ENCODE assay signal across 8 mouse cellular contexts in genomic region chr2:32589213-32589795, GRCm38 (mm10). TPM values are rescaled to one million over a fixed set of nuclear protein-coding genes. Genes with fewer than 3 reads are reported as not detected.
A peak's percentile ranks its signal among the peaks of the same experiment; 100 is the strongest.
DNase-seq lines count a peak whose midpoint lies in the region; ATAC-seq and TF ChIP-seq lines count a peak whose summit lies in the region.

No protein-coding gene starts in this region.

- DNase-seq in hindbrain, embryonic 11.5 days (ENCODE audit: low spot score) = no peak
- no peak for DNase-seq in stomach, postnatal 0 days (ENCODE audit: low spot score)
- peak; percentile 51 to 57 for DNase-seq in right cerebral cortex, postnatal 10 days (ENCODE audit: low spot score in 2 of 2)
- DNase-seq in embryo, embryonic 11 days = no peak
- DNase-seq in midbrain, embryonic 11.5 days (ENCODE audit: low spot score, missing footprints) = no peak

- no peaks in the 10 kb centered on the region for H3K9me3 ChIP-seq in hindbrain, embryonic 12.5 days (replicated peaks)
- H3K9me3 ChIP-seq in hindbrain, embryonic 11.5 days (ENCODE audit: control insufficient read depth, low read length) = no peaks in the 10 kb centered on the region
- no peaks in the 10 kb centered on the region for H3K9me3 ChIP-seq in stomach, embryonic 15.5 days
- H3K9me3 ChIP-seq in stomach, postnatal 0 days (ENCODE audit: control insufficient read depth, low read length) = no peaks in the 10 kb centered on the region
- H3K9me3 ChIP-seq in heart, embryonic 11.5 days (replicated peaks; ENCODE audit: control insufficient read depth, low read length) = no peaks in the 10 kb centered on the region
- no peaks in the 10 kb centered on the region for H3K9me3 ChIP-seq in midbrain, embryonic 11.5 days (ENCODE audit: control insufficient read depth, low read length)

- no peak overlapping the region for H3K27ac ChIP-seq in hindbrain, embryonic 12.5 days
- H3K27ac ChIP-seq in hindbrain, embryonic 11.5 days (ENCODE audit: low read depth, low read length) = no peak overlapping the region
- no peak overlapping the region for H3K27ac ChIP-seq in stomach, embryonic 15.5 days
- no peak overlapping the region for H3K27ac ChIP-seq in stomach, postnatal 0 days (replicated peaks)
- no peak overlapping the region for H3K27ac ChIP-seq in heart, embryonic 11.5 days (ENCODE audit: low read depth, low read length)
- H3K27ac ChIP-seq in midbrain, embryonic 11.5 days (ENCODE audit: low read depth, low read length) = no peak overlapping the region

- H3K27me3 ChIP-seq in hindbrain, embryonic 12.5 days = no peaks in the 10 kb centered on the region; the same call in 1 of the 2 replicates
- no peaks in the 10 kb centered on the region for H3K27me3 ChIP-seq in hindbrain, embryonic 11.5 days (ENCODE audit: control insufficient read depth, insufficient read depth, low read length)
- no peaks in the 10 kb centered on the region for H3K27me3 ChIP-seq in stomach, embryonic 15.5 days (replicated peaks)
- no peaks in the 10 kb centered on the region for H3K27me3 ChIP-seq in stomach, postnatal 0 days (ENCODE audit: control insufficient read depth, insufficient read depth, low read length)
- H3K27me3 ChIP-seq in heart, embryonic 11.5 days (ENCODE audit: control insufficient read depth, insufficient read depth, low read length) = no peaks in the 10 kb centered on the region
- H3K27me3 ChIP-seq in midbrain, embryonic 11.5 days (ENCODE audit: control insufficient read depth, insufficient read depth, low read length) = no peaks in the 10 kb centered on the region

- WGBS in hindbrain, embryonic 12.5 days = 70% methylated on average over 11 of the region's 11 CpGs
- 69% methylated on average over 11 of the region's 11 CpGs for WGBS in hindbrain, embryonic 11.5 days
- 75% methylated on average over 11 of the region's 11 CpGs for WGBS in stomach, embryonic 15.5 days
- 62% methylated on average over 11 of the region's 11 CpGs for WGBS in stomach, postnatal 0 days
- 63% methylated on average over 11 of the region's 11 CpGs for WGBS in heart, embryonic 11.5 days (ENCODE audit: insufficient replicate concordance)
- 77% methylated on average over 11 of the region's 11 CpGs for WGBS in midbrain, embryonic 11.5 days

- peaks cover 13% of the 10 kb centered on the region; the same call in 1 of the 2 replicates for H3K4me1 ChIP-seq in hindbrain, embryonic 12.5 days
- no peaks in the 10 kb centered on the region for H3K4me1 ChIP-seq in hindbrain, embryonic 11.5 days (replicated peaks; ENCODE audit: control insufficient read depth, insufficient read depth, low read length)
- peaks cover 22% of the 10 kb centered on the region; the same call in 1 of the 2 replicates for H3K4me1 ChIP-seq in stomach, embryonic 15.5 days
- no peaks in the 10 kb centered on the region for H3K4me1 ChIP-seq in stomach, postnatal 0 days (replicated peaks; ENCODE audit: control insufficient read depth, insufficient read depth)
- peaks cover 21% of the 10 kb centered on the region for H3K4me1 ChIP-seq in heart, embryonic 11.5 days (ENCODE audit: control insufficient read depth, insufficient read depth, low read length)
- H3K4me1 ChIP-seq in midbrain, embryonic 11.5 days (ENCODE audit: control insufficient read depth, insufficient read depth, low read length) = peaks cover 8% of the 10 kb centered on the region

- H3K4me2 ChIP-seq in hindbrain, embryonic 12.5 days (replicated peaks) = no peak overlapping the region
- no peak overlapping the region for H3K4me2 ChIP-seq in hindbrain, embryonic 11.5 days (replicated peaks; ENCODE audit: low read depth, low read length)
- peak overlapping the region; percentile 5; the same call in 1 of the 2 replicates for H3K4me2 ChIP-seq in stomach, embryonic 15.5 days
- H3K4me2 ChIP-seq in stomach, postnatal 0 days (replicated peaks; ENCODE audit: low read depth) = no peak overlapping the region
- peak overlapping the region; percentile 6; the same call in 1 of the 2 replicates for H3K4me2 ChIP-seq in heart, embryonic 11.5 days
- H3K4me2 ChIP-seq in midbrain, embryonic 11.5 days = no peak overlapping the region

- TF ChIP-seq CTCF in stomach, postnatal 0 days (IDR thresholded peaks at IDR 0.05; ENCODE audit: low read depth) = no peak

- H3K9ac ChIP-seq in hindbrain, embryonic 12.5 days = 0 out of 2 replicates have a peak overlapping the region, but pooled peaks have one; percentile 38
- H3K9ac ChIP-seq in hindbrain, embryonic 11.5 days (ENCODE audit: low read depth, low read length) = no peak overlapping the region
- no peak overlapping the region for H3K9ac ChIP-seq in stomach, embryonic 15.5 days
- H3K9ac ChIP-seq in stomach, postnatal 0 days (ENCODE audit: low read length) = no peak overlapping the region
- H3K9ac ChIP-seq in heart, embryonic 11.5 days (ENCODE audit: low read depth, low read length) = no peak overlapping the region
- H3K9ac ChIP-seq in midbrain, embryonic 11.5 days (ENCODE audit: low read length) = no peak overlapping the region

- no peak overlapping the region for H3K4me3 ChIP-seq in hindbrain, embryonic 12.5 days
- no peak overlapping the region for H3K4me3 ChIP-seq in hindbrain, embryonic 11.5 days (ENCODE audit: low read depth, low read length)
- no peak overlapping the region for H3K4me3 ChIP-seq in stomach, embryonic 15.5 days (replicated peaks)
- no peak overlapping the region for H3K4me3 ChIP-seq in stomach, postnatal 0 days (ENCODE audit: low read depth, low read length)
- H3K4me3 ChIP-seq in heart, embryonic 11.5 days (ENCODE audit: low read depth, low read length) = no peak overlapping the region
- no peak overlapping the region for H3K4me3 ChIP-seq in midbrain, embryonic 11.5 days (ENCODE audit: low read depth, low read length)

- TF ChIP-seq EP300 in stomach, postnatal 0 days (optimal IDR thresholded peaks at IDR 0.05) = no peak

- H3K36me3 ChIP-seq in hindbrain, embryonic 12.5 days = peaks cover 1% of the 10 kb centered on the region; the same call in 1 of the 2 replicates
- no peaks in the 10 kb centered on the region for H3K36me3 ChIP-seq in hindbrain, embryonic 11.5 days (ENCODE audit: control insufficient read depth, insufficient read depth, low read length)
- H3K36me3 ChIP-seq in stomach, embryonic 15.5 days = 0 out of 2 replicates have a peak, but pooled peaks cover 3% of the 10 kb centered on the region
- H3K36me3 ChIP-seq in stomach, postnatal 0 days (ENCODE audit: control insufficient read depth, insufficient read depth, low read length) = no peaks in the 10 kb centered on the region
- H3K36me3 ChIP-seq in heart, embryonic 11.5 days (ENCODE audit: control insufficient read depth, insufficient read depth, low read length) = peaks cover 13% of the 10 kb centered on the region; the same call in 1 of the 2 replicates
- H3K36me3 ChIP-seq in midbrain, embryonic 11.5 days (ENCODE audit: control insufficient read depth, insufficient read depth, low read length) = no peaks in the 10 kb centered on the region

- ATAC-seq in hindbrain, embryonic 12.5 days (ENCODE audit: low FRiP score) = no peak
- no peak for ATAC-seq in hindbrain, embryonic 11.5 days (ENCODE audit: low FRiP score)
- no peak for ATAC-seq in stomach, embryonic 15.5 days (ENCODE audit: insufficient read depth, low FRiP score, low read depth)
- no peak for ATAC-seq in stomach, postnatal 0 days (ENCODE audit: low FRiP score, low TSS enrichment)
- no peak for ATAC-seq in heart, embryonic 11.5 days (replicated peaks; ENCODE audit: insufficient number of reproducible peaks, low FRiP score, low TSS enrichment)
- no peak for ATAC-seq in midbrain, embryonic 11.5 days (ENCODE audit: low FRiP score)

RNA-seq across cellular contexts. Expression of gene St6galnac4, which starts 2.4 kb away (rescaled TPM):
- 21.5 and 22.9 TPM in 2 replicates for polyA plus RNA-seq in hindbrain, embryonic 12.5 days (2016; fragmentation: Nextera tagmentation; extraction: Ambion mirVana)
- 12.9 and 13.4 TPM in 2 replicates for polyA plus RNA-seq in hindbrain, embryonic 11.5 days (2014; fragmentation: Nextera tagmentation; extraction: Ambion mirVana)
- polyA plus RNA-seq in stomach, embryonic 15.5 days (2015; fragmentation: Nextera tagmentation; extraction: Ambion mirVana) = 18.3 and 20.3 TPM in 2 replicates
- 7.4 and 7.7 TPM in 2 replicates for polyA plus RNA-seq in stomach, postnatal 0 days (2015; fragmentation: Nextera tagmentation; extraction: Ambion mirVana)
- polyA plus RNA-seq in heart, embryonic 11.5 days (2014; fragmentation: Nextera tagmentation; extraction: Ambion mirVana) = 32.9 and 40.9 TPM in 2 replicates
- 13.2 and 13.6 TPM in 2 replicates for polyA plus RNA-seq in midbrain, embryonic 11.5 days (2014; fragmentation: Nextera tagmentation; extraction: Ambion mirVana)

RNA-seq across cellular contexts. Expression of gene St6galnac6, which starts 10.2 kb away (rescaled TPM):
- 13.5 and 14.3 TPM in 2 replicates for polyA plus RNA-seq in hindbrain, embryonic 12.5 days (2016; fragmentation: Nextera tagmentation; extraction: Ambion mirVana)
- polyA plus RNA-seq in hindbrain, embryonic 11.5 days (2014; fragmentation: Nextera tagmentation; extraction: Ambion mirVana) = 3.2 and 5.0 TPM in 2 replicates
- polyA plus RNA-seq in stomach, embryonic 15.5 days (2015; fragmentation: Nextera tagmentation; extraction: Ambion mirVana) = 17.4 and 19.7 TPM in 2 replicates
- polyA plus RNA-seq in stomach, postnatal 0 days (2015; fragmentation: Nextera tagmentation; extraction: Ambion mirVana) = 9.1 and 11.3 TPM in 2 replicates
- 8.3 and 9.3 TPM in 2 replicates for polyA plus RNA-seq in heart, embryonic 11.5 days (2014; fragmentation: Nextera tagmentation; extraction: Ambion mirVana)
- polyA plus RNA-seq in midbrain, embryonic 11.5 days (2014; fragmentation: Nextera tagmentation; extraction: Ambion mirVana) = 3.4 and 4.5 TPM in 2 replicates

RNA-seq across cellular contexts. Expression of gene 9430097D07Rik, which starts 13.8 kb away (rescaled TPM):
- 0.31 and 0.56 TPM in 2 replicates for polyA plus RNA-seq in hindbrain, embryonic 12.5 days (2016; fragmentation: Nextera tagmentation; extraction: Ambion mirVana)
- 0.37 and 0.42 TPM in 2 replicates for polyA plus RNA-seq in hindbrain, embryonic 11.5 days (2014; fragmentation: Nextera tagmentation; extraction: Ambion mirVana)
- polyA plus RNA-seq in stomach, embryonic 15.5 days (2015; fragmentation: Nextera tagmentation; extraction: Ambion mirVana) = 0.09 and 0.12 TPM in 2 replicates
- polyA plus RNA-seq in stomach, postnatal 0 days (2015; fragmentation: Nextera tagmentation; extraction: Ambion mirVana) = not detected in 2 replicates
- 0.17 TPM in 1 of 2 replicates, not detected in the other for polyA plus RNA-seq in heart, embryonic 11.5 days (2014; fragmentation: Nextera tagmentation; extraction: Ambion mirVana)
- 0.25 and 0.49 TPM in 2 replicates for polyA plus RNA-seq in midbrain, embryonic 11.5 days (2014; fragmentation: Nextera tagmentation; extraction: Ambion mirVana)

RNA-seq across cellular contexts. Expression of gene Pip5kl1, which starts 14.7 kb away (rescaled TPM):
- 4.2 and 5.0 TPM in 2 replicates for polyA plus RNA-seq in hindbrain, embryonic 12.5 days (2016; fragmentation: Nextera tagmentation; extraction: Ambion mirVana)
- polyA plus RNA-seq in hindbrain, embryonic 11.5 days (2014; fragmentation: Nextera tagmentation; extraction: Ambion mirVana) = 2.1 and 2.6 TPM in 2 replicates
- polyA plus RNA-seq in stomach, embryonic 15.5 days (2015; fragmentation: Nextera tagmentation; extraction: Ambion mirVana) = 0.36 and 0.61 TPM in 2 replicates
- 0.08 and 0.18 TPM in 2 replicates for polyA plus RNA-seq in stomach, postnatal 0 days (2015; fragmentation: Nextera tagmentation; extraction: Ambion mirVana)
- 0.31 and 0.51 TPM in 2 replicates for polyA plus RNA-seq in heart, embryonic 11.5 days (2014; fragmentation: Nextera tagmentation; extraction: Ambion mirVana)
- polyA plus RNA-seq in midbrain, embryonic 11.5 days (2014; fragmentation: Nextera tagmentation; extraction: Ambion mirVana) = 2.0 and 2.1 TPM in 2 replicates

RNA-seq across cellular contexts. Expression of gene Dpm2, which starts 18.6 kb away (rescaled TPM):
- polyA plus RNA-seq in hindbrain, embryonic 12.5 days (2016; fragmentation: Nextera tagmentation; extraction: Ambion mirVana) = 110 and 117 TPM in 2 replicates
- 115 and 125 TPM in 2 replicates for polyA plus RNA-seq in hindbrain, embryonic 11.5 days (2014; fragmentation: Nextera tagmentation; extraction: Ambion mirVana)
- polyA plus RNA-seq in stomach, embryonic 15.5 days (2015; fragmentation: Nextera tagmentation; extraction: Ambion mirVana) = 109 and 112 TPM in 2 replicates
- 87.5 and 91.8 TPM in 2 replicates for polyA plus RNA-seq in stomach, postnatal 0 days (2015; fragmentation: Nextera tagmentation; extraction: Ambion mirVana)
- 81.7 and 85.3 TPM in 2 replicates for polyA plus RNA-seq in heart, embryonic 11.5 days (2014; fragmentation: Nextera tagmentation; extraction: Ambion mirVana)
- polyA plus RNA-seq in midbrain, embryonic 11.5 days (2014; fragmentation: Nextera tagmentation; extraction: Ambion mirVana) = 103 and 110 TPM in 2 replicates

Comparison
In these comparisons a context has a peak if more than half of its experiments do, and no peak if none do; other contexts are left out.
1. H3K4me2 ChIP-seq: peak in stomach, embryonic 15.5 days (single experiment) and heart, embryonic 11.5 days (single experiment); none in hindbrain, embryonic 12.5 days (single experiment), hindbrain, embryonic 11.5 days (single experiment), stomach, postnatal 0 days (single experiment) and midbrain, embryonic 11.5 days (single experiment).
2. DNase-seq: peak in right cerebral cortex, postnatal 10 days (2 of 2); none in hindbrain, embryonic 11.5 days (single experiment), stomach, postnatal 0 days (single experiment), embryo, embryonic 11 days (single experiment) and midbrain, embryonic 11.5 days (single experiment).